Mouse (Mus musculus) liver, embryonic 14.5 days (tissue): ENCODE measurements at regions not wholly inside any gene's neighbourhood (a gene's known extent, or its start where the extent isn't known, plus 50 kb on each side); places are given as distances from the start of the nearest gene placed in this dataset.

Experiments
- CTCF ChIP-seq: IDR thresholded peaks from 2 replicates; pipeline ENCODE4 v1.5.1; 2016; ENCODE audit warnings: antibody characterized with exemption, low read depth, control low read depth
- EP300 ChIP-seq: IDR thresholded peaks from 2 replicates; pipeline ENCODE4 v1.6.1; 2016; ENCODE audit warnings: antibody characterized with exemption, low read depth

- TF ChIP-seq CTCF (no peak), EP300 (no peak)
Measured at GRCm38 (mm10) chr8:49362682-49363081, 518.9 kb upstream of the Tenm3 start.
